Mouse (Mus musculus) heart, postnatal 10 days (tissue): ENCODE measurements at regions not wholly inside any gene's neighbourhood (a gene's known extent, or its start where the extent isn't known, plus 50 kb on each side); places are given as distances from the start of the nearest gene placed in this dataset.
A peak's percentile ranks its signal among the peaks of the same experiment; 100 is the strongest.
"Not testable (repeated sequence)": the region's sequence is repeated elsewhere in the genome, so short reads cannot be mapped to it uniquely, and the experiment has no call there.

Experiments
- DNase-seq, 2 experiments: peaks; one replicate each; pipeline ENCODE4 v3.0.0; 2021
- intact Hi-C: fragments of 180-260 bp; cut with DNase I; formaldehyde crosslinking; loops from one replicate; pipeline ENCODE4 v1.15.1; 2025

- intact Hi-C loops = not testable (repeated sequence)
- DNase-seq = peak in 1 of 2 experiments; percentile 10
These were observed 73.9 kb upstream of the Gm15319 start for GRCm38 (mm10) chr8:20436956-20437355.

DNA sequence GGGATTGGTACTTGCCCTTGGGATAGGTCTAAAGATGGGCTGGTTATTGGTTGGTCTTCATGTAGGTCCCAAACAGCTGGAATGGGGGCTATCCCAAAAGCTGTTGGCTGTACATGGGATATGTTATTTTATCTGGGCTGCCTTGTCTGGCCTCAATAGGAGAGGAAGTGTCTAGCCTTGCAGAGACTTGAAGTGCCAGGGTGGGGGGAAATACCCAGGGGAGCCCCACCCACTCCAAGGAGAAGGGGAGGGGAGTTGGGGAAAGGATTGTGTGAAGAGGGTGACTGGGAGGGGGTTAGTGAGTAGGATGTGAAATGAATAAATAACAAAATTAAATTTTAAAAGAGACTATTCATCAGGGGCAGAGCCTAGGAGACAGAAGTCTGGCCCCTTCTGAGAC is 70.2 kb upstream of the Gm15319 start:
- peak in 1 of 2 experiments; percentile 9 for DNase-seq

GRCm38 (mm10) chr8:20429469-20429868 is 66.5 kb upstream of the Gm15319 start:
- DNase-seq, intact Hi-C loops: not testable (repeated sequence)

More for the DNA sequence above, 70.2 kb upstream of the Gm15319 start:
- intact Hi-C loops = not testable (repeated sequence)

GRCm38 (mm10) chr8:20424903-20425222 is 61.9 kb upstream of the Gm15319 start:
- intact Hi-C loops = not testable (repeated sequence)

DNA sequence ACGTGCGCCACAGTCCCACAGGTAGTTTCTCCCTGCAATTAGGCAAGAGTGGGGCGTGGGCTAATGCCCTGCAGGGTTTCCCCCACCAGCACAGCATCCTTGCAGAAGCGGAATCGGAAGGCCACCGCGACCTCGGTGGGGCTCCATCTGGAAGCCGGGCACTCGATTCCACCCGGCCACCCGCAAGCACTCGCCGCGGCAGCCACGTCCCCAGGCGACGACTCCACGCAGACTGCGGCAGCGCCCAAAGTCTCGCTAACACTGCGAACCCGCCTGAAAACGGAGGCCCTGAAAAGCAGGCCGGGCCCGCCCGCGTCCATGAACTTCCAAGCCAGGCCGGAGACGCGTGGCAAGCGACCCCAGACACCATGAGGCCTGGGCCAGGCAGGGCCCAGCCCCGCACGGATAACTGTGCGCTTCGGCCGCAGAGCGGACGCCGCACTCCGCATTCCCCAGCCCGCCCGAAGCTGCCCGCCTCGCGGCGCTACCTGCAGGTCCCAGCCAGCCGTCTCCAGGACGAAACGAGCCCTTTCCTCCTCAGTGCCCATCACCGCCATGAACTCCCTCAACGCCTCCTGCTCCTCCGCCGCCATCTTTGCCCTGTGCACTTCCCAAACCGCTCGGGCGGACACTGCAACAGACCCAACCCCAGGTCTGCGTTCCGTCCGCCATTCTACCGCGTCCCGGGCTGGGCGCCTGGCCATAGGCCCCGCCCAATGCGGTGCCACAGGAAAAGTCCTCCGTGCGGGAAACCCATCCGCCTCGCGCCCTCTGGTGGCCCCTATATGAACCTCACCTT is 61.3 kb upstream of the Gm15319 start:
- DNase-seq = peak; percentile 100
- intact Hi-C loops = not testable (repeated sequence)

More at GRCm38 (mm10) chr8:20424903-20425222, 61.9 kb upstream of the Gm15319 start:
- not testable (repeated sequence) for DNase-seq

DNA sequence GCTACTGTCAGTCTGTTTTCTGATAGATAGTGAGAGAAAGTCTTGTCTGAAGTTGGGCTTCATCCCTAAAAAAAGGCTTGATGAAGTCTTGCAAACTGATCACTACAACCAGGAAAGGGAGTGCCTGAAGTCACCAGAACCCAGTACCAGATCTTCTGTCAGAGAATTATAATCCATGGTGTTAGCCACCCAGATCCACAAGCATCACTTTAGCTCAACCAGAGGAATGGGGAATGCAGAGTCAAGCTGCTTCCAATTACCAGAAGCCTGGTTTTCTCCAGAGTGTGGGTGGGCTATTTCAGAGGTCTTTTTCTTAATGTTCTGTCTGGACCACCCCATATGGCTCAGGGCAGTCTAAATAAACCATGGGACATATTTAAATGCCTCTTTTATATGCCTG is 57.8 kb upstream of the Gm15319 start:
- DNase-seq, intact Hi-C loops: not testable (repeated sequence)
